ENCODE assay signal across 18 mouse cellular contexts in the genomic region with DNA sequence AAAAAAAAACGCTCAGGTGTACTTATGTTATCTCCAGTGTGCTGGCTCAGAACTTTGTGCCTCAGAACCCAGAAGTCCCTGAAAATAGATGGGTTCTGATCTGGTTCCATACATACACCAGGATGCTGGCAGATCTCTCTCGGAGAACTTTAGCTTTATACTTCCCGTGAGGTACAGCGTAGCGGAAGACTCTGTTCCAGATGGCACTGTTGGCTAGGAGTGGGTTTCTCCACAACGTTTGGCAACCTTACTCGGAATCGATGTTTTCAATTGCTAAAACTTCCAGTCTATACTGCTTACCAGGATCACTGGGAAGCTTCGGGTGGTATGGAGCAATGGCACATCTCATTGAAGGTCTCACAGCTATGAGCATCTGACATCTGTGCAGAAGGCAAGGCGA. TPM values are rescaled to one million over a fixed set of nuclear protein-coding genes. Genes with fewer than 3 reads are reported as not detected.
A peak's percentile ranks its signal among the peaks of the same experiment; 100 is the strongest.
DNase-seq lines count a peak whose midpoint lies in the region.
"Had no signal": no experiment of that assay in that cellular context is flagged by ENCODE, and none has a peak within 500 bp of the region (broad histone marks: within the 10 kb centered on the region; RNA-seq: fewer than 3 reads in every experiment).

No protein-coding gene starts in this region.

- peak; percentile 11 to 39 for DNase-seq in cerebellum, postnatal 10 days
- DNase-seq in cerebellum, adult 9-11 months, result no peak
- DNase-seq in layer of hippocampus, adult 11-12 months (ENCODE audit: low spot score), result peak; percentile 17
- no peak for DNase-seq in layer of hippocampus, postnatal 36 days
- peak; percentile 21 for DNase-seq in right cerebral cortex, adult 18-20 months
- DNase-seq in right cerebral cortex, postnatal 4 days, result no peak
- DNase-seq in telencephalon, adult 2 months (ENCODE audit: low read depth, low spot score), result peak; percentile 43
- DNase-seq in testis, postnatal 10 days (ENCODE audit: low spot score), result no peak
- DNase-seq: adrenal gland, postnatal 14 days; cerebellum, postnatal 25 days; gastrocnemius, postnatal 36 days; heart, adult 2 months; kidney, postnatal 25 days; lung, embryonic 14.5 days; lung, postnatal 36 days; midbrain, embryonic 14.5 days had no signal

RNA-seq across cellular contexts. Expression of a gene that starts 9.8 kb away (rescaled TPM):
- total RNA-seq in layer of hippocampus, postnatal 36 days (2021), result not detected
- total RNA-seq: adrenal gland, postnatal 14 days; heart, adult 2 months; heart, postnatal 25 days; left cerebral cortex, postnatal 10 days had no signal

Comparison
In these comparisons a context has a peak if more than half of its experiments do, and no peak if none do; other contexts are left out.
1. DNase-seq: peak in cerebellum, postnatal 10 days (2 of 2), layer of hippocampus, adult 11-12 months (single experiment), right cerebral cortex, adult 18-20 months (single experiment) and telencephalon, adult 2 months (single experiment); none in cerebellum, adult 9-11 months (single experiment), layer of hippocampus, postnatal 36 days (0 of 2), right cerebral cortex, postnatal 4 days (single experiment) and testis, postnatal 10 days (single experiment).